Mouse (Mus musculus) cerebellum, adult 2 months (tissue): ENCODE results near the gene Sptbn1.

Source experiments
- CTCF ChIP-seq: fragments of 200-500 bp; IDR thresholded peaks from 2 replicates; pipeline ENCODE4 v1.5.1; 2011; ENCODE audit warnings: low read depth, mild to moderate bottlenecking, control low read depth, low read length, moderate library complexity, borderline replicate concordance; ENCODE audit not compliant: insufficient read depth
- POLR2A ChIP-seq: fragments of 200-500 bp; IDR thresholded peaks from 2 replicates; pipeline ENCODE4 v1.6.1; 2011; ENCODE audit warnings: low read length, control low read depth, borderline replicate concordance; ENCODE audit not compliant: insufficient read depth

GRCm38 (mm10) chr11:30164515-30165214 lies 103.3 kb downstream of the Sptbn1 start:
- TF ChIP-seq CTCF (no peak), POLR2A (no peak)
